Mouse (Mus musculus): ENCODE measurements around the gene Drd5. TPM values are rescaled to one million over a fixed set of nuclear protein-coding genes. Genes with fewer than 3 reads are reported as not detected.
A peak's percentile ranks its signal among the peaks of the same experiment; 100 is the strongest.

Gene Drd5
- total and polyA plus RNA-seq, 2 experiments from 2014 or later, result not detected

GRCm38 (mm10) chr5:38309795-38310194 is 9.4 kb upstream of the Drd5 start:
- H3K9ac ChIP-seq (replicated peaks; ENCODE audit: low read depth, low read length), result no peak overlapping the region
- WGBS, result 45% methylated on average over 3 of the region's 3 CpGs
- DNase-seq (ENCODE audit: low spot score) (no peak), ATAC-seq (ENCODE audit: insufficient read depth, low read depth) (no peak)
- peaks cover 13% of the 10 kb centered on the region for H3K27me3 ChIP-seq (ENCODE audit: control insufficient read depth, insufficient read depth, low read length)
- H3K36me3 ChIP-seq (replicated peaks; ENCODE audit: control insufficient read depth, insufficient read depth, low read length), result no peaks in the 10 kb centered on the region
- no peaks in the 10 kb centered on the region for H3K9me3 ChIP-seq (replicated peaks; ENCODE audit: control insufficient read depth, low read length)
- H3K4me2 ChIP-seq (ENCODE audit: low read depth, low read length), result no peak overlapping the region
- no peaks in the 10 kb centered on the region for H3K4me1 ChIP-seq (ENCODE audit: control insufficient read depth, insufficient read depth)
- no peak for TF ChIP-seq CTCF (IDR thresholded peaks at IDR 0.05; ENCODE audit: low read depth)
- H3K27ac ChIP-seq (ENCODE audit: low read depth), result no peak overlapping the region
- no peak overlapping the region for H3K4me3 ChIP-seq (ENCODE audit: low read depth, low read length)

GRCm38 (mm10) chr5:38333381-38333780 is 14.2 kb downstream of the Drd5 start:
- Histone ChIP-seq H3K4me1 (ENCODE audit: control insufficient read depth, insufficient read depth) (no peaks in the 10 kb centered on the region), H3K27ac (ENCODE audit: low read depth) (no peak overlapping the region), H3K27me3 (ENCODE audit: control insufficient read depth, insufficient read depth, low read length) (no peaks in the 10 kb centered on the region), H3K4me3 (ENCODE audit: low read depth, low read length) (no peak overlapping the region), H3K9ac (replicated peaks; ENCODE audit: low read depth, low read length) (no peak overlapping the region), H3K9me3 (replicated peaks; ENCODE audit: control insufficient read depth, low read length) (no peaks in the 10 kb centered on the region), H3K36me3 (replicated peaks; ENCODE audit: control insufficient read depth, insufficient read depth, low read length) (no peaks in the 10 kb centered on the region), H3K4me2 (ENCODE audit: low read depth, low read length) (no peak overlapping the region)
- no peak for ATAC-seq (ENCODE audit: insufficient read depth, low read depth)
- DNase-seq (ENCODE audit: low spot score), result no peak
- 67% methylated on average over 4 of the region's 4 CpGs for WGBS
- TF ChIP-seq EP300 (IDR thresholded peaks at IDR 0.05; ENCODE audit: low read depth), result no peak
- TF ChIP-seq CTCF (IDR thresholded peaks at IDR 0.05; ENCODE audit: low read depth), result no peak

- Histone ChIP-seq H3K4me3 (ENCODE audit: low read depth, low read length) (no peak overlapping the region), H3K4me1 (ENCODE audit: control insufficient read depth, insufficient read depth) (no peaks in the 10 kb centered on the region), H3K4me2 (ENCODE audit: low read depth, low read length) (no peak overlapping the region), H3K9me3 (replicated peaks; ENCODE audit: control insufficient read depth, low read length) (no peaks in the 10 kb centered on the region), H3K36me3 (replicated peaks; ENCODE audit: control insufficient read depth, insufficient read depth, low read length) (no peaks in the 10 kb centered on the region), H3K27me3 (ENCODE audit: control insufficient read depth, insufficient read depth, low read length) (no peaks in the 10 kb centered on the region), H3K27ac (ENCODE audit: low read depth) (no peak overlapping the region), H3K9ac (replicated peaks; ENCODE audit: low read depth, low read length) (no peak overlapping the region)
- 48% methylated on average over 1 of the region's 1 CpGs for WGBS
- ATAC-seq (ENCODE audit: insufficient read depth, low read depth) (no peak), DNase-seq (ENCODE audit: low spot score) (no peak)
- 0 out of 2 replicates have a peak, but pooled peaks have one; percentile 28 for TF ChIP-seq CTCF (IDR thresholded peaks at IDR 0.05; ENCODE audit: low read depth)
- TF ChIP-seq EP300 (IDR thresholded peaks at IDR 0.05; ENCODE audit: low read depth), result no peak
These were observed 15.4 kb downstream of the Drd5 start for GRCm38 (mm10) chr5:38334582-38334981.

GRCm38 (mm10) chr5:38343101-38343500 is 23.9 kb downstream of the Drd5 start:
- no peaks in the 10 kb centered on the region for H3K9me3 ChIP-seq (replicated peaks; ENCODE audit: control insufficient read depth, low read length)
- H3K4me1 ChIP-seq (ENCODE audit: control insufficient read depth, insufficient read depth), result no peaks in the 10 kb centered on the region
- H3K9ac ChIP-seq (replicated peaks; ENCODE audit: low read depth, low read length), result no peak overlapping the region
- DNase-seq (ENCODE audit: low spot score), result no peak
- no peak for ATAC-seq (ENCODE audit: insufficient read depth, low read depth)
- no peak overlapping the region for H3K27ac ChIP-seq (ENCODE audit: low read depth)
- H3K36me3 ChIP-seq (replicated peaks; ENCODE audit: control insufficient read depth, insufficient read depth, low read length), result no peaks in the 10 kb centered on the region
- no peak overlapping the region for H3K4me3 ChIP-seq (ENCODE audit: low read depth, low read length)
- H3K27me3 ChIP-seq (ENCODE audit: control insufficient read depth, insufficient read depth, low read length), result no peaks in the 10 kb centered on the region
- no peak for TF ChIP-seq EP300 (IDR thresholded peaks at IDR 0.05; ENCODE audit: low read depth)
- no peak overlapping the region for H3K4me2 ChIP-seq (ENCODE audit: low read depth, low read length)
- WGBS, result 65% methylated on average over 3 of the region's 3 CpGs

GRCm38 (mm10) chr5:38346646-38347432 is 27.7 kb downstream of the Drd5 start:
- no peaks in the 10 kb centered on the region for H3K4me1 ChIP-seq (ENCODE audit: control insufficient read depth, insufficient read depth)
- TF ChIP-seq EP300 (IDR thresholded peaks at IDR 0.05; ENCODE audit: low read depth), result no peak
- no peak for TF ChIP-seq CTCF (IDR thresholded peaks at IDR 0.05; ENCODE audit: low read depth)
- H3K9me3 ChIP-seq (replicated peaks; ENCODE audit: control insufficient read depth, low read length), result no peaks in the 10 kb centered on the region
- H3K27me3 ChIP-seq (ENCODE audit: control insufficient read depth, insufficient read depth, low read length), result no peaks in the 10 kb centered on the region
- DNase-seq (ENCODE audit: low spot score) (peak; percentile 30), ATAC-seq (ENCODE audit: insufficient read depth, low read depth) (no peak)
- WGBS, result 30% methylated on average over 10 of the region's 10 CpGs
- no peak overlapping the region for H3K4me3 ChIP-seq (ENCODE audit: low read depth, low read length)
- no peak overlapping the region for H3K9ac ChIP-seq (replicated peaks; ENCODE audit: low read depth, low read length)
- no peak overlapping the region for H3K27ac ChIP-seq (ENCODE audit: low read depth)
- no peak overlapping the region for H3K4me2 ChIP-seq (ENCODE audit: low read depth, low read length)
- no peaks in the 10 kb centered on the region for H3K36me3 ChIP-seq (replicated peaks; ENCODE audit: control insufficient read depth, insufficient read depth, low read length)

Data from heart, postnatal 0 days (tissue).